Mouse (Mus musculus): ENCODE data around the gene Prkacb. TPM values are rescaled to one million over a fixed set of nuclear protein-coding genes. Genes with fewer than 3 reads are reported as not detected.
A peak's percentile ranks its signal among the peaks of the same experiment; 100 is the strongest.

The Prkacb gene
- total RNA-seq (2012; rRNA removed), result 15.5 and 16.5 TPM in 2 replicates
- polyA plus RNA-seq (2012; ENCODE audit: insufficient read depth in 1 of 2, insufficient read length in 2 of 2, low read depth in 1 of 2, low replicate concordance in 2 of 2, missing spikeins in 1 of 2), result 10 to 100 TPM; 31.8 to 55.6 TPM

DNA sequence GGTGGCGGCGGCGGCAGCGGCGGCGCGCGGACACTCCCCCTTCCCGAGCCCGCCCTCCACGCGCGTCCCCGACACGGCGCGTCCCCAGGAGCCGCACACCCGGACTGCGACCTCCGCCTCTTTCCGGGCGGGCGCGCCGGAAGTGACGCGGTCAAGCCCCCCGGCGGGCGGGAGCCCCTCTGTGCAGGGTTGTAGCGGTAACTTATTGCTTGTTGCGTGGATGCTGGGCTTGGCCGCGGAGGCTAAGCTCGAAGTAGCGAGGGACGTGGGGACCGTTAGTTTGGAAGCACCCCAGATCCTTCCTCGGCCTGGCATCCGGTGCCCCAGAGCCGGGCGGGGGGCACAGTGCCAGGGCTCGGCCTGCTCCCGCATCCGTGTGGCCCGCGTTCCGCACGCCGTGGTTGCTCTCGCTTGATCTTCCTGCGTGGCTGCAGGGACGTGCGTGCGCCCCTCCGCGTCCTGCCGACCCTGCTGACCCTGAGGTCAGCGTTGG lies at the start of gene Prkacb:
Gene Prkacb (minus strand): TSS at position 90 of the 493 bp plus-strand sequence.
- Histone ChIP-seq H3K36me3 (ENCODE audit: control insufficient read depth in 1 of 2, insufficient read depth in 2 of 2, low read length in 2 of 2) (peaks cover 0 to 14% of the 10 kb centered on the region in 2 experiments; a peak in 2 of 4 replicates), H3K27ac (ENCODE audit: control insufficient read depth, low read depth, low read length) (peak within 1 kb of the TSS; percentile 77), H3K27me3 (ENCODE audit: control insufficient read depth in 1 of 2, insufficient read depth in 2 of 2, low read length in 2 of 2) (no peaks in the 10 kb centered on the region), H3K9ac (ENCODE audit: control insufficient read depth, low read depth, low read length, poor library complexity, severe bottlenecking) (peak within 1 kb of the TSS; percentile 89), H3K79me2 (ENCODE audit: control insufficient read depth, insufficient read depth, low read length, poor library complexity) (peaks cover 13% of the 10 kb centered on the region), H3K9me3 (replicated peaks; ENCODE audit: insufficient read depth, low read length) (no peaks in the 10 kb centered on the region), H3K4me3 (ENCODE audit: control insufficient read depth in 1 of 2, insufficient read depth in 1 of 2, low read depth in 2 of 2, low read length in 2 of 2) (peak within 1 kb of the TSS; percentile 91 to 95), H3K4me1 (ENCODE audit: control insufficient read depth in 1 of 2, insufficient read depth in 2 of 2, low read length in 2 of 2) (peaks cover 5% of the 10 kb centered on the region in 2 experiments)
- TF ChIP-seq NRF1 (IDR thresholded peaks at IDR 0.05; ENCODE audit: insufficient read depth, low read depth, low read length, poor library complexity, severe bottlenecking) (no peak), UBTF (IDR thresholded peaks at IDR 0.05; ENCODE audit: borderline replicate concordance, insufficient read depth, low read depth, low read length) (0 out of 2 replicates have a peak, but pooled peaks have one; percentile 12), MAX (IDR thresholded peaks at IDR 0.05; ENCODE audit: low read length) (no peak), JUND (IDR thresholded peaks at IDR 0.05; ENCODE audit: low read depth, low read length) (no peak), ZMIZ1 (IDR thresholded peaks at IDR 0.05; ENCODE audit: low read depth, low read length) (peak; percentile 31; the same call in 1 of the 2 replicates), MEF2A (IDR thresholded peaks at IDR 0.05; ENCODE audit: extremely low read depth, insufficient replicate concordance, low read depth, low read length, poor library complexity, severe bottlenecking) (no peak), TCF12 (IDR thresholded peaks at IDR 0.05; ENCODE audit: low read depth, low read length) (peak; percentile 16; the same call in 1 of the 2 replicates), TBP (IDR thresholded peaks at IDR 0.05; ENCODE audit: low read depth, low read length) (peak; percentile 39; the same call in 1 of the 2 replicates), SIN3A (IDR thresholded peaks at IDR 0.05; ENCODE audit: low read length) (peak; percentile 66; the same call in 1 of the 2 replicates), CTCF (IDR thresholded peaks at IDR 0.05 in 2 of 3, conservative IDR thresholded peaks at IDR 0.05 in 1 of 3; ENCODE audit: control insufficient read depth in 1 of 3, insufficient read depth in 1 of 3, low read depth in 2 of 3, low read length in 3 of 3, poor library complexity in 1 of 3, severe bottlenecking in 1 of 3) (no peak), CHD1 (IDR thresholded peaks at IDR 0.05; ENCODE audit: low read depth, low read length) (no peak), HCFC1 (IDR thresholded peaks at IDR 0.05; ENCODE audit: low read depth, low read length) (peak; percentile 86), EP300 (IDR thresholded peaks at IDR 0.05; ENCODE audit: low read depth in 1 of 2, low read length in 2 of 2) (no peak), USF1 (IDR thresholded peaks at IDR 0.05; ENCODE audit: low read depth, low read length) (no peak), MAZ (IDR thresholded peaks at IDR 0.05; ENCODE audit: low read depth, low read length) (peak; percentile 64; the same call in 1 of the 2 replicates), ELF1 (IDR thresholded peaks at IDR 0.05; ENCODE audit: low read depth, low read length) (peak; percentile 53; the same call in 1 of the 2 replicates), USF2 (IDR thresholded peaks at IDR 0.05; ENCODE audit: borderline replicate concordance in 1 of 2, insufficient read depth in 1 of 2, low read depth in 1 of 2, low read length in 2 of 2) (no peak), KAT2A (conservative IDR thresholded peaks at IDR 0.05; ENCODE audit: low read depth, low read length) (peak; percentile 47; the same call in 1 of the 2 replicates), TAL1 (IDR thresholded peaks at IDR 0.05; ENCODE audit: low read length) (no peak), RAD21 (IDR thresholded peaks at IDR 0.05; ENCODE audit: low read depth, low read length) (no peak), E2F4 (IDR thresholded peaks at IDR 0.05; ENCODE audit: borderline replicate concordance, low read depth, low read length) (no peak), MXI1 (IDR thresholded peaks at IDR 0.05; ENCODE audit: low read depth, low read length) (peak; percentile 15; the same call in 1 of the 2 replicates), NELFE (IDR thresholded peaks at IDR 0.05; ENCODE audit: low read depth, low read length) (peak; percentile 62), POLR2A (IDR thresholded peaks at IDR 0.05; ENCODE audit: control insufficient read depth in 1 of 2, insufficient read depth in 1 of 2, low read depth in 1 of 2, low read length in 2 of 2, poor library complexity in 1 of 2) (peak; percentile 41 to 73; a peak in 1 of 4 replicates), ETS1 (IDR thresholded peaks at IDR 0.05; ENCODE audit: low read depth, low read length) (no peak)
- DNase-seq (ENCODE audit: low read depth, low spot score), result peak; percentile 89
